Mouse (Mus musculus) limb, embryonic 13.5 days (tissue): Measurements from ENCODE around the gene Ripor3. TPM values are rescaled to one million over a fixed set of nuclear protein-coding genes. Genes with fewer than 3 reads are reported as not detected.

Experiments
- ATAC-seq: fragments of 200-750 bp; cut with Nextera tagmentation; 2 replicates; pipeline ENCODE4 v1.8.0; 2017; ENCODE audit warnings: low read depth, moderate number of reproducible peaks, moderate TSS enrichment; ENCODE audit not compliant: low FRiP score
- H3K27ac ChIP-seq: fragments of 300-500 bp; sonication (generic); 2 replicates; pipeline ENCODE4 v1.5.1; 2015; ENCODE audit warnings: inconsistent platforms, mild to moderate bottlenecking, moderate library complexity
- H3K27me3 ChIP-seq: fragments of 300-500 bp; sonication (generic); 2 replicates; pipeline ENCODE4 v1.6.1; 2015; ENCODE audit warnings: mild to moderate bottlenecking, inconsistent platforms
- H3K36me3 ChIP-seq: fragments of 300-500 bp; sonication (generic); 2 replicates; pipeline ENCODE4 v1.6.1; 2015; ENCODE audit warnings: inconsistent platforms, mild to moderate bottlenecking, moderate library complexity
- H3K4me1 ChIP-seq: fragments of 300-500 bp; sonication (generic); 2 replicates; pipeline ENCODE4 v1.6.1; 2015; ENCODE audit warnings: inconsistent platforms
- H3K4me2 ChIP-seq: fragments of 300-500 bp; sonication (generic); replicated peaks from 2 replicates; pipeline ENCODE4 v1.6.1; 2015; ENCODE audit warnings: inconsistent platforms, mild to moderate bottlenecking, moderate library complexity
- H3K4me3 ChIP-seq: fragments of 300-500 bp; sonication (generic); 2 replicates; pipeline ENCODE4 v1.5.1; 2015; ENCODE audit warnings: moderate library complexity, mild to moderate bottlenecking, inconsistent platforms
- H3K9ac ChIP-seq: fragments of 300-500 bp; sonication (generic); 2 replicates; pipeline ENCODE4 v1.6.1; 2015; ENCODE audit warnings: mild to moderate bottlenecking, inconsistent platforms
- H3K9me3 ChIP-seq: fragments of 300-500 bp; sonication (generic); 2 replicates; pipeline ENCODE4 v1.6.1; 2016; ENCODE audit warnings: inconsistent platforms
- WGBS: fragments of 180-500 bp; shearing (Covaris S2); methylation state at CpG from one replicate; pipeline ENCODE4 v1.1.7; 2015; 5-methylcytosine and 5-hydroxymethylcytosine counted together
- polyA plus RNA-seq: library from polyadenylated mRNA; unstranded; fragments of >200 nt; fragmentation: Nextera tagmentation; extraction: Ambion mirVana; gene quantifications from 2 replicates; pipeline ENCODE4 v1.2.1, GENCODE M21; 2015

Gene Ripor3
- polyA plus RNA-seq, 1 experiment from 2014 or later: 2.6 TPM

- Histone ChIP-seq H3K36me3 (peaks cover 7% of the 10 kb centered on the region; the same call in 1 of the 2 replicates), H3K9me3 (peaks cover 8% of the 10 kb centered on the region), H3K9ac (no peak overlapping the region), H3K4me3 (no peak overlapping the region), H3K4me1 (peaks cover 15% of the 10 kb centered on the region), H3K27me3 (0 out of 2 replicates have a peak, but pooled peaks cover 3% of the 10 kb centered on the region), H3K4me2 (no peak overlapping the region), H3K27ac (no peak overlapping the region)
- ATAC-seq: no peak
- 53% methylated on average over 4 of the region's 4 CpGs for WGBS
Measured at GRCm38 (mm10) chr2:168002188-168002587, 8.2 kb downstream of the Ripor3 start.

GRCm38 (mm10) chr2:167999145-167999743 is 11.2 kb downstream of the Ripor3 start:
- Histone ChIP-seq H3K27ac (no peak overlapping the region), H3K4me2 (no peak overlapping the region), H3K27me3 (peaks cover 11% of the 10 kb centered on the region; the same call in 1 of the 2 replicates), H3K4me3 (no peak overlapping the region), H3K9me3 (peaks cover 8% of the 10 kb centered on the region), H3K9ac (no peak overlapping the region), H3K36me3 (peaks cover 7% of the 10 kb centered on the region; the same call in 1 of the 2 replicates), H3K4me1 (peaks cover 6% of the 10 kb centered on the region)
- no peak for ATAC-seq
- 68% methylated on average over 3 of the region's 3 CpGs for WGBS

DNA sequence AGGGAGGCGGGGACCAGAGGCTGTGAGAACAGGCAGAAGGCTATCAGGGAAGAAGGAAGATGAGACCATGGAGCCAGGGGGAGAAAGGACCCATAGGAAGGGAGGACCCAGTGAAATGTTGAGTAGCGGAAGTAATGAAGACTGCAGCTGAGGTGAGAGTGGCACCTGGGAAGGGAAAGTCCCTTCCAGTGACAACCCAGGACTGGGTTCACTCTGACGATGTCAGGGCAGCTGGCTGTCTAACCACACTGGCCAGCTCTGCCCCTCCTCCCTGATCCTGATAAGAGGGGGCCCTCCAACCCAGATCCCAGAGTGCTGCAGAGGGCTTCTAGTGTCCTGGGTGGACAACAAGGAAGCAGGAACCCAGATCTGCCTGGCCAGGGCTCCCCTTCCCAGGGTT is 12.9 kb downstream of the Ripor3 start:
- Histone ChIP-seq H3K36me3 (peaks cover 7% of the 10 kb centered on the region; the same call in 1 of the 2 replicates), H3K9ac (no peak overlapping the region), H3K4me1 (no peaks in the 10 kb centered on the region; the same call in 1 of the 2 replicates), H3K4me2 (no peak overlapping the region), H3K27ac (no peak overlapping the region), H3K27me3 (peaks cover 11% of the 10 kb centered on the region), H3K4me3 (no peak overlapping the region), H3K9me3 (peaks cover 8% of the 10 kb centered on the region)
- WGBS: 69% methylated on average over 3 of the region's 3 CpGs
- no peak for ATAC-seq

DNA sequence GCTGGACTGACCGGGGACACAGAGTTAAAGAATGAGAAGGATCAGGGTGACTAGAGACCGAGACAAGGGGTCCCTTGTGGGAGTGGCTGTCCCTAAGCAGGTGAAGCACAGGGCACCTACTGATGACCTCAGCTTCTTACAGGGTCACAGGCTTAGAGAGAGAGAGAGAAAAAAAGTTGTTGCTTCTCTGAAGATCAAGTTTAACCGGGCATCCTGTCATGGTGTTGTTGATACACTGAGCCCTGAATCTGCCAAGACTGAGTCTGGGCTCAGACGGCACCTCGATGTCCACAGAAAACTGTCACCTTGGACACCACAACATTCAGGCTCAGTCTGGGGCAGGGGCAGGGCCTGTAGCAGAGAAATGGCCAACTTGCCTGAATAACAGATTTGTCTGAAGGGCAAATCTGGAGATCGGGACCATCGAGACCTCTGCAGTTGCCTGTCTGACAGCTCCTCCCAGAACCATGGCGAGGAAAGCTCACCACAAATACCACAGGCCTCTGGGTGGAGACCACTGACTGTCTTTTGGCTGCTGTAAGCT is 13.7 kb downstream of the Ripor3 start:
- no peak overlapping the region for H3K27ac ChIP-seq
- WGBS: 53% methylated on average over 8 of the region's 8 CpGs
- no peaks in the 10 kb centered on the region; the same call in 1 of the 2 replicates for H3K4me1 ChIP-seq
- no peak overlapping the region for H3K9ac ChIP-seq
- ATAC-seq: no peak
- peaks cover 7% of the 10 kb centered on the region; the same call in 1 of the 2 replicates for H3K36me3 ChIP-seq
- peaks cover 8% of the 10 kb centered on the region for H3K9me3 ChIP-seq
- H3K27me3 ChIP-seq: peaks cover 11% of the 10 kb centered on the region
- H3K4me3 ChIP-seq: no peak overlapping the region
- no peak overlapping the region for H3K4me2 ChIP-seq

- Histone ChIP-seq H3K9me3 (peaks cover 8% of the 10 kb centered on the region), H3K27me3 (peaks cover 11% of the 10 kb centered on the region), H3K36me3 (peaks cover 7% of the 10 kb centered on the region; the same call in 1 of the 2 replicates), H3K4me2 (no peak overlapping the region), H3K9ac (no peak overlapping the region; the same call in 1 of the 2 replicates), H3K4me3 (no peak overlapping the region), H3K4me1 (no peaks in the 10 kb centered on the region; the same call in 1 of the 2 replicates), H3K27ac (no peak overlapping the region)
- 60% methylated on average over 19 of the region's 19 CpGs for WGBS
- ATAC-seq: no peak
Measured at GRCm38 (mm10) chr2:167995870-167996635, 14.4 kb downstream of the Ripor3 start.

- WGBS: 56% methylated on average over 13 of the region's 13 CpGs
- ATAC-seq: no peak
- H3K36me3 ChIP-seq: no peaks in the 10 kb centered on the region
- H3K27ac ChIP-seq: no peak overlapping the region
- H3K4me2 ChIP-seq: no peak overlapping the region
- H3K9me3 ChIP-seq: no peaks in the 10 kb centered on the region
- H3K4me3 ChIP-seq: no peak overlapping the region
- peaks cover 11% of the 10 kb centered on the region for H3K27me3 ChIP-seq
- H3K4me1 ChIP-seq: peaks cover 16% of the 10 kb centered on the region
- no peak overlapping the region for H3K9ac ChIP-seq
Measured at GRCm38 (mm10) chr2:167993260-167993659, 17.2 kb downstream of the Ripor3 start.

DNA sequence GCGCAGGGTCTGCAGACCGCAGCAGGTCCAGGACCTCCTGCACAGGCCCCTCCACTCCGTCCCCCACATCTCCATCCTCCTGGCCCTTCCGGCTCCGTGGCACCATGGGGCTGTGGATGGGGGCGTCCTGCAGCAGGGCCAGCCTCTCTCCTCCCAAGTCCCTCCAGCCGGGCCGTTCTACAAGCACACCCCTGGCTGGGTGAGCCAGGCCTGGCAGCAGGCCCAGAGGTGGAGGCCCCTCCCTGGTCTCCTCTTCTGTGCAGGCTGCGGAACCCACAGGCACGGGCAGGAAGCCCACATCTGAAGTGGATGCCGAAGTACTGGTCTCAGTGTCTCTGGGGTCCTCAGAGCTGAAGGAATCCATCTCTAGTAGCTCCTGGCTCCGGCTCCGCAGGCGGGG is 21.1 kb downstream of the Ripor3 start:
- Histone ChIP-seq H3K4me2 (peak overlapping the region; percentile 36), H3K4me1 (peaks cover 29% of the 10 kb centered on the region), H3K9me3 (no peaks in the 10 kb centered on the region), H3K36me3 (no peaks in the 10 kb centered on the region), H3K27me3 (peaks cover 2% of the 10 kb centered on the region; the same call in 1 of the 2 replicates), H3K27ac (no peak overlapping the region), H3K4me3 (no peak overlapping the region), H3K9ac (peak overlapping the region; percentile 25; the same call in 1 of the 2 replicates)
- 54% methylated on average over 14 of the region's 14 CpGs for WGBS
- peak; percentile 38; the same call in 1 of the 2 replicates for ATAC-seq

- 0 out of 2 replicates have a peak, but pooled peaks cover 2% of the 10 kb centered on the region for H3K27me3 ChIP-seq
- no peaks in the 10 kb centered on the region for H3K9me3 ChIP-seq
- no peak for ATAC-seq
- H3K27ac ChIP-seq: no peak overlapping the region
- H3K4me3 ChIP-seq: no peak overlapping the region
- WGBS: 63% methylated on average over 12 of the region's 12 CpGs
- no peak overlapping the region for H3K9ac ChIP-seq
- H3K36me3 ChIP-seq: no peaks in the 10 kb centered on the region
- no peak overlapping the region for H3K4me2 ChIP-seq
- H3K4me1 ChIP-seq: peaks cover 29% of the 10 kb centered on the region
Measured at GRCm38 (mm10) chr2:167987640-167988039, 22.8 kb downstream of the Ripor3 start.

- Histone ChIP-seq H3K4me2 (no peak overlapping the region), H3K27ac (no peak overlapping the region), H3K36me3 (no peaks in the 10 kb centered on the region), H3K9ac (no peak overlapping the region), H3K4me1 (peaks cover 29% of the 10 kb centered on the region), H3K9me3 (no peaks in the 10 kb centered on the region), H3K4me3 (no peak overlapping the region), H3K27me3 (0 out of 2 replicates have a peak, but pooled peaks cover 2% of the 10 kb centered on the region)
- ATAC-seq: no peak
- WGBS: 20% methylated on average over 7 of the region's 7 CpGs
Measured at GRCm38 (mm10) chr2:167986762-167987161, 23.7 kb downstream of the Ripor3 start.

GRCm38 (mm10) chr2:167984946-167985345 is 25.5 kb downstream of the Ripor3 start:
- Histone ChIP-seq H3K4me2 (no peak overlapping the region), H3K9ac (no peak overlapping the region), H3K4me3 (no peak overlapping the region), H3K27me3 (0 out of 2 replicates have a peak, but pooled peaks cover 2% of the 10 kb centered on the region), H3K4me1 (peaks cover 28% of the 10 kb centered on the region), H3K9me3 (no peaks in the 10 kb centered on the region), H3K36me3 (peaks cover 3% of the 10 kb centered on the region; the same call in 1 of the 2 replicates), H3K27ac (no peak overlapping the region)
- ATAC-seq: no peak
- 36% methylated on average over 3 of the region's 3 CpGs for WGBS

GRCm38 (mm10) chr2:167984371-167984770 is 26.0 kb downstream of the Ripor3 start:
- Histone ChIP-seq H3K9me3 (no peaks in the 10 kb centered on the region), H3K9ac (no peak overlapping the region), H3K36me3 (peaks cover 8% of the 10 kb centered on the region; the same call in 1 of the 2 replicates), H3K27me3 (0 out of 2 replicates have a peak, but pooled peaks cover 2% of the 10 kb centered on the region), H3K4me1 (peaks cover 22% of the 10 kb centered on the region), H3K27ac (no peak overlapping the region), H3K4me3 (no peak overlapping the region), H3K4me2 (no peak overlapping the region)
- no peak for ATAC-seq
- 78% methylated on average over 5 of the region's 5 CpGs for WGBS

- 0 out of 2 replicates have a peak, but pooled peaks cover under 1% of the 10 kb centered on the region for H3K27me3 ChIP-seq
- peaks cover 8% of the 10 kb centered on the region; the same call in 1 of the 2 replicates for H3K4me1 ChIP-seq
- H3K9ac ChIP-seq: no peak overlapping the region
- no peaks in the 10 kb centered on the region for H3K9me3 ChIP-seq
- H3K36me3 ChIP-seq: peaks cover 26% of the 10 kb centered on the region
- ATAC-seq: no peak
- no peak overlapping the region for H3K4me2 ChIP-seq
- no peak overlapping the region for H3K4me3 ChIP-seq
- no peak overlapping the region for H3K27ac ChIP-seq
- 63% methylated on average over 9 of the region's 9 CpGs for WGBS
Measured at GRCm38 (mm10) chr2:167982646-167983045, 27.8 kb downstream of the Ripor3 start.
